Mouse (Mus musculus) embryonic facial prominence, embryonic 14.5 days (tissue): ENCODE data around the gene Nme3. TPM values are rescaled to one million over a fixed set of nuclear protein-coding genes. Genes with fewer than 3 reads are reported as not detected.

ENCODE experiments used
- ATAC-seq: fragments of 200-750 bp; cut with Nextera tagmentation; 2 replicates; pipeline ENCODE4 v1.8.0; 2017; ENCODE audit warnings: low read depth, moderate number of reproducible peaks, moderate TSS enrichment
- DNase-seq: peaks from one replicate; pipeline ENCODE4 v3.0.0-alpha.2; 2015; ENCODE audit warnings: low spot score
- H3K27ac ChIP-seq: fragments of 300-500 bp; sonication (generic); replicated peaks from 2 replicates; pipeline ENCODE4 v1.5.1; 2014; ENCODE audit warnings: low read depth, mild to moderate bottlenecking, low read length, moderate library complexity
- H3K27me3 ChIP-seq: fragments of 300-500 bp; sonication (generic); replicated peaks from 2 replicates; pipeline ENCODE4 v1.6.1; 2014; ENCODE audit warnings: low read length; ENCODE audit not compliant: control insufficient read depth, insufficient read depth
- H3K36me3 ChIP-seq: fragments of 300-500 bp; sonication (generic); 2 replicates; pipeline ENCODE4 v1.6.1; 2014; ENCODE audit warnings: low read length, mixed read lengths; ENCODE audit not compliant: control insufficient read depth, insufficient read depth
- H3K4me1 ChIP-seq: fragments of 300-500 bp; sonication (generic); 2 replicates; pipeline ENCODE4 v1.6.1; 2014; ENCODE audit warnings: antibody characterized with exemption, low read length; ENCODE audit not compliant: control insufficient read depth, insufficient read depth
- H3K4me2 ChIP-seq: fragments of 300-500 bp; sonication (generic); 2 replicates; pipeline ENCODE4 v1.6.1; 2014; ENCODE audit warnings: low read depth, mild to moderate bottlenecking, low read length, moderate library complexity, mixed read lengths
- H3K4me3 ChIP-seq: fragments of 300-500 bp; sonication (generic); 2 replicates; pipeline ENCODE4 v1.5.1; 2014; ENCODE audit warnings: low read depth, mild to moderate bottlenecking, low read length
- H3K9ac ChIP-seq: fragments of 300-500 bp; sonication (generic); 2 replicates; pipeline ENCODE4 v1.6.1; 2014; ENCODE audit warnings: low read depth, mild to moderate bottlenecking, low read length, moderate library complexity, mixed read lengths
- H3K9me3 ChIP-seq: fragments of 300-500 bp; sonication (generic); 2 replicates; pipeline ENCODE4 v1.6.1; 2016; ENCODE audit warnings: low read length; ENCODE audit not compliant: control insufficient read depth
- WGBS: fragments of 180-500 bp; shearing (Covaris S2); extraction: QIAGEN DNeasy Blood & Tissue Kit; methylation state at CpG from one replicate; pipeline ENCODE4 v1.1.7; 2014; 5-methylcytosine and 5-hydroxymethylcytosine counted together
- polyA plus RNA-seq: library from polyadenylated mRNA; unstranded; fragments of >200 nt; fragmentation: Nextera tagmentation; extraction: Ambion mirVana; gene quantifications from 2 replicates; pipeline ENCODE4 v1.2.1, GENCODE M21; 2014

The Nme3 gene
- polyA plus RNA-seq, 1 experiment from 2014 or later = 46.1 TPM

- H3K36me3 ChIP-seq = peaks cover 43% of the 10 kb centered on the region
- H3K9ac ChIP-seq = no peak overlapping the region
- H3K4me3 ChIP-seq = no peak overlapping the region
- H3K9me3 ChIP-seq = no peaks in the 10 kb centered on the region
- H3K4me2 ChIP-seq = no peak overlapping the region
- H3K27me3 ChIP-seq = peaks cover 3% of the 10 kb centered on the region; the same call in 1 of the 2 replicates
- WGBS = 94% methylated on average over 13 of the region's 13 CpGs
- H3K4me1 ChIP-seq = no peaks in the 10 kb centered on the region
- ATAC-seq (no peak), DNase-seq (no peak)
- no peak overlapping the region for H3K27ac ChIP-seq
These were observed 39.7 kb upstream of the Nme3 start for GRCm38 (mm10) chr17:24856589-24856988.

GRCm38 (mm10) chr17:24857831-24858470 lies 38.3 kb upstream of the Nme3 start:
- DNase-seq = no peak
- Histone ChIP-seq H3K9ac (no peak overlapping the region), H3K36me3 (peaks cover 53% of the 10 kb centered on the region), H3K4me3 (no peak overlapping the region), H3K4me1 (no peaks in the 10 kb centered on the region), H3K27me3 (no peaks in the 10 kb centered on the region), H3K9me3 (no peaks in the 10 kb centered on the region), H3K4me2 (no peak overlapping the region), H3K27ac (no peak overlapping the region)
- no peak for ATAC-seq
- 81% methylated on average over 8 of the region's 8 CpGs for WGBS

- H3K4me3 ChIP-seq = no peak overlapping the region
- H3K27me3 ChIP-seq = no peaks in the 10 kb centered on the region
- no peaks in the 10 kb centered on the region for H3K4me1 ChIP-seq
- H3K4me2 ChIP-seq = no peak overlapping the region
- H3K36me3 ChIP-seq = peaks cover 51% of the 10 kb centered on the region
- ATAC-seq (no peak), DNase-seq (no peak)
- no peaks in the 10 kb centered on the region for H3K9me3 ChIP-seq
- H3K27ac ChIP-seq = no peak overlapping the region
- no peak overlapping the region for H3K9ac ChIP-seq
- WGBS = 83% methylated on average over 6 of the region's 6 CpGs
These were observed 37.3 kb upstream of the Nme3 start for GRCm38 (mm10) chr17:24858967-24859366.

- DNase-seq = no peak
- peaks cover 50% of the 10 kb centered on the region for H3K36me3 ChIP-seq
- H3K4me1 ChIP-seq = no peaks in the 10 kb centered on the region
- no peak overlapping the region for H3K4me2 ChIP-seq
- H3K4me3 ChIP-seq = no peak overlapping the region
- 96% methylated on average over 7 of the region's 8 CpGs for WGBS
- no peaks in the 10 kb centered on the region for H3K9me3 ChIP-seq
- no peak overlapping the region for H3K27ac ChIP-seq
- no peak for ATAC-seq
- H3K27me3 ChIP-seq = no peaks in the 10 kb centered on the region
- H3K9ac ChIP-seq = no peak overlapping the region
These were observed 36.2 kb upstream of the Nme3 start for GRCm38 (mm10) chr17:24860076-24860475.

- ATAC-seq (no peak), DNase-seq (no peak)
- no peak overlapping the region for H3K9ac ChIP-seq
- H3K27me3 ChIP-seq = no peaks in the 10 kb centered on the region
- 95% methylated on average over 3 of the region's 3 CpGs for WGBS
- H3K4me3 ChIP-seq = no peak overlapping the region
- H3K27ac ChIP-seq = no peak overlapping the region
- H3K36me3 ChIP-seq = peaks cover 46% of the 10 kb centered on the region
- H3K4me2 ChIP-seq = no peak overlapping the region
- H3K4me1 ChIP-seq = no peaks in the 10 kb centered on the region
- no peaks in the 10 kb centered on the region for H3K9me3 ChIP-seq
These were observed 34.5 kb upstream of the Nme3 start for GRCm38 (mm10) chr17:24861785-24862184.

- no peak for ATAC-seq
- DNase-seq = no peak
- H3K27ac ChIP-seq = no peak within 1 kb of the TSS
- H3K27me3 ChIP-seq = no peaks in the 10 kb centered on the region
- peaks cover 36% of the 10 kb centered on the region for H3K36me3 ChIP-seq
- H3K4me2 ChIP-seq = no peak within 1 kb of the TSS
- no peak within 1 kb of the TSS for H3K4me3 ChIP-seq
- H3K9ac ChIP-seq = no peak within 1 kb of the TSS; the same call in 1 of the 2 replicates
- H3K9me3 ChIP-seq = no peaks in the 10 kb centered on the region
- 85% methylated on average over 8 of the region's 8 CpGs for WGBS
- H3K4me1 ChIP-seq = no peaks in the 10 kb centered on the region
These were observed 30.5 kb upstream of the Nme3 start, which contains the start of gene Igfals for GRCm38 (mm10) chr17:24865776-24866175. Gene Igfals (plus strand): TSS chr17:24865997.

- Histone ChIP-seq H3K4me1 (no peaks in the 10 kb centered on the region), H3K27me3 (no peaks in the 10 kb centered on the region), H3K4me2 (no peak overlapping the region), H3K27ac (no peak overlapping the region), H3K9me3 (no peaks in the 10 kb centered on the region), H3K4me3 (no peak overlapping the region), H3K36me3 (peaks cover 17% of the 10 kb centered on the region; the same call in 1 of the 2 replicates), H3K9ac (no peak overlapping the region)
- ATAC-seq = no peak
- no peak for DNase-seq
- 89% methylated on average over 10 of the region's 10 CpGs for WGBS
These were observed 28.4 kb upstream of the Nme3 start for GRCm38 (mm10) chr17:24867914-24868313.

- no peaks in the 10 kb centered on the region for H3K9me3 ChIP-seq
- H3K27ac ChIP-seq = no peak overlapping the region
- DNase-seq (no peak), ATAC-seq (no peak)
- H3K36me3 ChIP-seq = no peaks in the 10 kb centered on the region
- no peak overlapping the region for H3K4me2 ChIP-seq
- no peak overlapping the region for H3K9ac ChIP-seq
- H3K4me3 ChIP-seq = no peak overlapping the region
- no peaks in the 10 kb centered on the region for H3K4me1 ChIP-seq
- 57% methylated on average over 4 of the region's 4 CpGs for WGBS
- no peaks in the 10 kb centered on the region for H3K27me3 ChIP-seq
These were observed 22.4 kb upstream of the Nme3 start for GRCm38 (mm10) chr17:24873695-24874404.

- Histone ChIP-seq H3K4me1 (no peaks in the 10 kb centered on the region), H3K27ac (no peak overlapping the region), H3K36me3 (no peaks in the 10 kb centered on the region), H3K4me3 (no peak overlapping the region), H3K9ac (no peak overlapping the region), H3K27me3 (no peaks in the 10 kb centered on the region), H3K9me3 (no peaks in the 10 kb centered on the region), H3K4me2 (no peak overlapping the region)
- ATAC-seq = no peak
- no peak for DNase-seq
- WGBS = 36% methylated on average over 1 of the region's 1 CpGs
These were observed 21.9 kb upstream of the Nme3 start for GRCm38 (mm10) chr17:24874405-24874745.
